Mouse (Mus musculus) spleen, adult 10 weeks (tissue): Measurements from ENCODE around the gene Mylk2. TPM values are rescaled to one million over a fixed set of nuclear protein-coding genes. Genes with fewer than 3 reads are reported as not detected.

Source experiments
- polyA plus RNA-seq: library from polyadenylated mRNA; stranded (reverse); fragments of 350-450 nt; fragmentation: Illumina TruSeq; extraction: RNeasy Lipid Tissue Mini Kit (QIAGEN cat#74804); gene quantifications from one replicate; pipeline ENCODE4 v1.2.3, GENCODE M21; 2015; ENCODE audit warnings: low replicate concordance; ENCODE audit not compliant: insufficient read depth

The Mylk2 gene
- polyA plus RNA-seq = 0.29 TPM

DNA sequence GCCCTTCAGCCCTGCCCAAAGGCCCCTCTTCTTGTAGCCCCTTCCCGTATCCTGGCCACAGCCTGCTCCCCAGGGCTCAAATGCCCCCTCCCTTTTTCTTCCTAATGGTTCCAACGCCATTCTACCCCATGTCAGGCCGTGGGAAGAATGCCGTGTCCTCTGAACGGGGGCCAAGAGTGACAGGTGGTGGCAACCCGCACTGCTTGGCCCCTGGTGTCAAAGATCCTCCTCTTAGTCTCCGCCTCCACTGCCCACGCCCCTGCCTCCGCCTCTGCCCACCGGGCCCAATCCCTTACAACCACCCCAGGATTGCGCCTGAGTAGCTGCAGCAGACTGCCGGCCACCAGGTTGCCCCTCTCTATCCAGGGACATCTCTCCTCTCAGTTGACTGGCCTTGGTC is at the start of gene Mylk2:
Mylk2 (plus strand) TSS at position 322 of the 400 bp plus-strand sequence.

DNA sequence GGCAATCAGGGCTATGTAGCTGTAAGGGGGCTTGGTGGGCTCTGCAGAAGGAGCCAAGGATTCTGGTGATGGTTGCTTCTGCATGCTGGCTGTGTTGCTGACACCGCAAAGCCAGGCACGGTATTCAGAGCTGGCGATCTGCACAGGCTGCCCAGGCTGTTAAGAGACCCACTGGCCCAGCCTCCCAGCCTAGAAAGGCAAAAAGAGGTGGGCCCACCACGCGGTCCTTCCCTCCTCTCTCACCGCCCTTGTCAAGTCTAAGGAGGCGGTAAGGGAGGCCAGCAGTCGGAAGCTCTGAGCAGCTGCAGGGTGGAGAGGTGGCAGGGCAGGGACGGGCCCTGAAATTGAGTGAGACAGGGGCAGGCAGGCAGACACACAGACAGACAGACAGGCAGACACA is 21.9 kb downstream of the Mylk2 start, which contains the start of gene Foxs1:
Foxs1 (minus strand) TSS at position 161 of the 400 bp plus-strand sequence.

DNA sequence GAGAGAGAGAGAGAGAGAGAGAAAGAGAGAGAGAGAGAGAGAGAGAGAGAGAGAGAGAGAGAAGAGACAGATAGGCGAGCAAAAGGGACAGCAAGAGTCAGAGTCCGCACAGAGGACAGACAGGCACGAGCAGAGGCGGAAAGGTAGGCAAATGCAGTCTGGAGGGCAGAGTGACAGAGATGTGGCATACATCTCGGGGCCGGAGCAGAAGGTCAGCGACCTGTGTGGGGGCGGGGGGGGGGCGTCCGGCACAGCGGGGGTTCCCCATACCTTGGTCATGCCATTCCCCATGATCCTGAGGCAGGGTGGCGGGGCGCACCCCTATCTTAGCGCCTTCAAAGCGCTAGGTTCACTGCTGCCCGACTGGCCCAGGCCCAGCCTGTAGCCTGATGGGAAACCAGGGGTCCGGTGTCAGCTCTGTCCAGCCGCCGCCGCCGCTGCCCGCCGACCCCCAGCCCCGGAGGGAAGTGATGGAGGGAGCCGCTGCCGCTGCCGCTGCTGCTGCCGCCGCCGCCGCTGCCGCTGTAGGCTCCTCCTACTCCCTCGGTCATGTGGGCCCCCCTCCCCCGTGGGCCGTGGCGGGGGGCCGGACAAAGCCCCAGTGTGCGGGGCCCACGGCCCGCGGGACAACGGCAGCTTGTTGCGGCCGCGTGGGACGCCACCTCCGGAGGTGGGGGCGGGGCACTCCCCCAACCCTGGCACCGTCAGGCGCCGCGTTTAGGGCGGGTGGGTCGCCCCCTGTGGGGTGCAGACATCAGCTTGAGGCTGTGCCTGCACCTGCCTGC is 40.1 kb downstream of the Mylk2 start, which contains the start of gene Dusp15:
Dusp15 (minus strand) TSS at position 634 of the 785 bp plus-strand sequence.

DNA sequence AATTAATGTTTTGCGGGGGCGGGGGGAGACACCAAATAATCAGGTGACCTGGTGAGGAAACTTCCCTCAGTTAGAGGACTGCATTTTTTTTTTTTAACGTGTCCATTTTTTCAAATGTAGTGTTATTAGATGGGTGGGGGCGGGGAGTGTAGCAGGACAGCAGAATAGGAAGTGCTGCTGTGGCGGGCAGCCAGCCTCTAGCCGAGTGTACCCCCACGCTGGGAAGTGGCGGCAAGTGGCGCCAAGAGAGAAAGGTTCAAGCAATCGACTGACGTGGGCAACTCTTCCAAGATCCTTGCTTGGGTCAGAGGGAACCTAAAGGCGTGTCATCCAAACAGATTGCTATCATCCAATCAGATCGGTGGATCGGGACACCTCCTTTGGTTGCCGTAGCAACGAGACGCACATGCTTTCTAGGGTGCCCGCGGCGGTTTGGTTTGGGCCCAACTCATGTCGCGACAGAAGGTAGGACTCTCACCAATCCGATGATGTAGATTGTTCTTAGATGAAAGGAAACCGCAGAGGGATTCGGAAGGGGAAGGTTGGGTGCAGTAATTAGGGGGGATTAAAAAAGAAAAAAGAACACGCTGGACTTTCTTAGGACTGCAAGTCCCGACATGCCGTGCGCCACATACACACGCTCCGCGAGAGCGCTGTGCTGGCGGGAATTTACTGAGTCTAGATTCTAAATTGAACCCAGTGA is 51.1 kb downstream of the Mylk2 start, which contains the start of gene Ttll9:
Ttll9 (plus strand) TSS at position 395 of the 703 bp plus-strand sequence.

Other genes starting within 250 kb of the Mylk2 start
- 77.9 TPM for gene H13, start 241.9 kb upstream of the Mylk2 start, polyA plus RNA-seq
- gene Mcts2, start 224.3 kb upstream of the Mylk2 start, polyA plus RNA-seq = 8.0 TPM
- gene Id1, start 175.1 kb upstream of the Mylk2 start, polyA plus RNA-seq = 10.5 TPM
- gene Cox4i2, start 157.2 kb upstream of the Mylk2 start, polyA plus RNA-seq = 0.76 TPM
- gene Bcl2l1, start 79.6 kb upstream of the Mylk2 start, polyA plus RNA-seq = 34.2 TPM
- 17.3 TPM for gene Tpx2, start 63.4 kb upstream of the Mylk2 start, polyA plus RNA-seq
- 2.9 TPM for gene Foxs1, start 21.9 kb downstream of the Mylk2 start, polyA plus RNA-seq
- 0.14 TPM for gene Dusp15, start 40.3 kb downstream of the Mylk2 start, polyA plus RNA-seq
- 0.14 TPM for gene Ttll9, start 51.1 kb downstream of the Mylk2 start, polyA plus RNA-seq
- 135 TPM for gene Pdrg1, start 104.1 kb downstream of the Mylk2 start, polyA plus RNA-seq
- not detected for gene Xkr7, start 120.5 kb downstream of the Mylk2 start, polyA plus RNA-seq
- gene Ccm2l, start 154.6 kb downstream of the Mylk2 start, polyA plus RNA-seq = 5.1 TPM
- gene Hck, start 197.1 kb downstream of the Mylk2 start, polyA plus RNA-seq = 83.4 TPM
- gene Tm9sf4, start 250.0 kb downstream of the Mylk2 start, polyA plus RNA-seq = 50.7 TPM